Mouse (Mus musculus): Measurements from ENCODE around the gene Prpf4b. TPM values are rescaled to one million over a fixed set of nuclear protein-coding genes. Genes with fewer than 3 reads are reported as not detected.
"Not testable (repeated sequence)": the region's sequence is repeated elsewhere in the genome, so short reads cannot be mapped to it uniquely, and the experiment has no call there.

Prpf4b gene
- total and polyA plus RNA-seq, 2 experiments from 2014 or later, result 37.5 to 65.2 TPM

DNA sequence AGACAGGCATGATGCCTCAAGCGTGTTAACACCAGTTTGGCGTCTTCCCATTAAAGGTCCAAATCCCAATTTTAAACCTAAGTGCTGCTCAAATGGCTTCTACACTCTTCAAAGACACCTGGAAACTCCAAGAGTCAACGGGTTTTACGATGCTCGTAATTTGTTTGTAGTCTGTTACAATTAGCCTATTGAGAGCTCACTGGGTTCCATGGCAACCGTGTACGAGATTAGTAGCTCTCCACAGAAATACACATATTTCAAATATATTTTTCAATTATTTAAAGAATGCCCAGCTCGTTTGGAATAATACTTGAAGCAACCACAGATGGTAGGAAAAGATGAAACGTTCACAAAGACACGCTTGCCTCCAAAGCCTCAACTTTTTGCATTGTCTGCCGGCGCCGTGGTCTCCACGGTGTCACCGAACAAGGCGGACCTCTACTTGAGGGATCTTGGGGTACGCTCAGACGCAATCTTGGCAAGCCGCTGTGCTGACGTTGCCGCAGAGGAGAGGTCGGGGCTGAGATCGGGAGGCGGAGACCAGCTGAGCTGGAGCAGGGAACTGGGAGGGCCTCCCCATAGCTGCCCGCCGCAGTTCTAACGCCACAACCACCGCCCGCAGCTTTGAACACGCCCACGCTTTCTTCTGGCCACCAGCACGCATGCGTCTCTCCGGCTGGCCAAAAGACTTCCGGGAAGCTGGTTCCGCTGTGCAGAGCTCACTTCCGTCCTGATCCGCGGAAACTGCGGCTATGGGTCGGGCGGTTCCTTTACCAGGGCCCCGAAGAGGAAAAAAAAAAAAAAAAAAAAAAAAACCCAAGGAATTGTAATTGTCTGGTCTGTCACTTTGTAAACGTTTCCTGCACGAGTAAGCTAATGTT is 1.1 kb upstream of the Prpf4b start:
- Histone ChIP-seq H3K4me1 (ENCODE audit: insufficient read depth, low read length) (peaks cover 13% of the 10 kb centered on the region; the same call in 1 of the 2 replicates), H3K27ac (ENCODE audit: low read depth, low read length) (peak overlapping the region; percentile 91), H3K9ac (replicated peaks; ENCODE audit: low read length, poor library complexity, severe bottlenecking) (peak overlapping the region; percentile 57), H3K36me3 (ENCODE audit: insufficient read depth, low read length) (no peaks in the 10 kb centered on the region), H3K27me3 (ENCODE audit: insufficient read depth, low read length) (no peaks in the 10 kb centered on the region), H3K4me2 (ENCODE audit: low read depth, low read length, poor library complexity, severe bottlenecking) (peak overlapping the region; percentile 71), H3K4me3 (ENCODE audit: low read depth, low read length) (peak overlapping the region; percentile 63), H3K9me3 (ENCODE audit: low read length) (no peaks in the 10 kb centered on the region)
- 2% methylated on average over 45 of the region's 45 CpGs for WGBS
- ATAC-seq (ENCODE audit: low FRiP score) (peak; percentile 92), DNase-seq (ENCODE audit: low spot score) (peak; percentile 98)
- no peak for TF ChIP-seq CTCF (IDR thresholded peaks at IDR 0.05)

DNA sequence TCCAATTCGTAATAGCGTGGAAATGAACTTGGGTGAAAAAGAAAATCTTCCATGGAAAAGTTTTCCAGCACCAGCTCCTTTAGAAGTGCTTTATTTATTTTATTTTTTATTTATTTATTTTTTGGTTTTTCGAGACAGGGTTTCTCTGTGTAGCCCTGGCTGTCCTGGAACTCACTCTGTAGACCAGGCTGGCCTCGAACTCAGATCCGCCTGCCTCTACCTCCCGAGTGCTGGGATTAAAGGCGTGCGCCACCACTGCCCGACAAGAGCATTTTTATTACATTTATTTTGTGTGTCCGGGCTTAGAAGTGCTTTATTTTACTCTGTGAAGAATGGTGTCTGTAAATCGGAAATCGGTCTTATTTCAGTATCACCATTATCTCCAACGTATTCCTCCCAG is 366 bp upstream of the Prpf4b start:
- 0 out of 2 replicates have a peak, but pooled peaks have one; percentile 24 for ATAC-seq (ENCODE audit: low FRiP score)

DNA sequence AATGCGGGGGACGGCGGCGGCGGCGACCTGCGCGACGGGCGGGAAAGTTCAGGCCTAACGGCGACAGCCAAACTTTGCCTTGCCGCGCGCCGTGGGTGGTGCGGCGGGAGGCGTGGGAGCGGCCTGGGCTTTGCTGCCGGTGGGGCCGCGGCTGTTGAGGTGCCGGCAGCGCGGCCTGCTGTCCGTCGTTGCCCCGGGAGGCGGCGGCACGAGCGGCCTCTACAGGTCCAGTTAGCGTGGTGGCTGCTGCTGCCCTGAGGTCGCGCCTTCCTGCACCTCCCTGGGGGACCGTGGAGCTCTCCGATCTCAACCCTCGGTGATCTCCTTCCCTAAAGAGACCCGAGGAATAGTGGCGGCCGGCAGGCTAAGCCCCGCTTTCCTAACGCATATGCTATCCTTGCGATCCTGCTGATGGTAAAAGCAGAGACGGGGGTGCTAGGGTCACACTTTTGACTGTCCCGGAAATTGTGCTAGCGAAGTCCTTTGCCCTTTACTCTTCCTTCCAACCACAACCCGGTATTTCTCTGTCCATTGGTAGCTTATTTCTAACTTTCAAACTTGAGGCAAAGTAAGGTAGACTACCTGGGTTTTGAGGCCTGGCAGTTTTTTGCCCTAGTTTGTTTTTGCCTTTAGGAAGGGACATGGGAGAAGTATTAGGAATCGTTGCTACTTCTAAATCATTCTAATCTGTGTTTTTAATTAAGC is 791 bp downstream of the Prpf4b start:
- peak overlapping the region; percentile 71 for H3K4me2 ChIP-seq (ENCODE audit: low read depth, low read length, poor library complexity, severe bottlenecking)
- WGBS, result under 1% methylated on average over 38 of the region's 50 CpGs
- peak overlapping the region; percentile 63 for H3K4me3 ChIP-seq (ENCODE audit: low read depth, low read length)
- peak; percentile 56 for TF ChIP-seq CTCF (IDR thresholded peaks at IDR 0.05)
- H3K27ac ChIP-seq (ENCODE audit: low read depth, low read length), result peak overlapping the region; percentile 91
- peak overlapping the region; percentile 80 for H3K9ac ChIP-seq (replicated peaks; ENCODE audit: low read length, poor library complexity, severe bottlenecking)
- H3K27me3 ChIP-seq (ENCODE audit: insufficient read depth, low read length), result no peaks in the 10 kb centered on the region
- DNase-seq (ENCODE audit: low spot score), result peak; percentile 61
- peaks cover 13% of the 10 kb centered on the region; the same call in 1 of the 2 replicates for H3K4me1 ChIP-seq (ENCODE audit: insufficient read depth, low read length)
- ATAC-seq (ENCODE audit: low FRiP score), result peak; percentile 55
- H3K36me3 ChIP-seq (ENCODE audit: insufficient read depth, low read length), result no peaks in the 10 kb centered on the region
- H3K9me3 ChIP-seq (ENCODE audit: low read length), result no peaks in the 10 kb centered on the region

More for the DNA sequence above, 366 bp upstream of the Prpf4b start:
- Histone ChIP-seq H3K9ac (replicated peaks; ENCODE audit: low read length, poor library complexity, severe bottlenecking) (peak overlapping the region; percentile 80; the same call in 1 of the 2 replicates), H3K4me3 (ENCODE audit: low read depth, low read length) (peak overlapping the region; percentile 63), H3K4me2 (ENCODE audit: low read depth, low read length, poor library complexity, severe bottlenecking) (peak overlapping the region; percentile 71), H3K27ac (ENCODE audit: low read depth, low read length) (peak overlapping the region; percentile 91), H3K4me1 (ENCODE audit: insufficient read depth, low read length) (peaks cover 13% of the 10 kb centered on the region; the same call in 1 of the 2 replicates)
- not testable (repeated sequence) for DNase-seq (ENCODE audit: low spot score); H3K9me3 ChIP-seq (ENCODE audit: low read length); H3K27me3 ChIP-seq (ENCODE audit: insufficient read depth, low read length); H3K36me3 ChIP-seq (ENCODE audit: insufficient read depth, low read length)
- 24% methylated on average over 13 of the region's 13 CpGs for WGBS

DNA sequence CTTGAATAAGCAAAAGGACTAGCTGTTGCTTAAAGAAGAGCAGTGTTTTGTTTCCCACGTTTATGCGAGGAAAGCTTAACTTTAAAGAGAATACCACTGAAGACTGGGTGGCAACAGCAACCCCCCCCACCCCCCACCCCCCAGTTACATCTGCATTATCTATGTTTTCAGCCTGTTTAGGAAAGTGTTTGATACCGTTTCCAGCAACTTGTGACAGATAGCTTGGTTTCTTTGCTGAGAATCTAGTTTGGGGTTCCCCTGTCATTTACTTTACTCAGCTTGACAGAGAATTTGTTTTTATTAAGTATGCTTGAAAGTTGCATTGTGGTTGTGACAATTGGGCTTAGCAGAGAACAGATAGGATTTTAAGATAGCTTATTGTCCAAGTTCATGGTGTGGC is 1.4 kb downstream of the Prpf4b start:
- WGBS, result 6% methylated on average over 3 of the region's 3 CpGs
- no peaks in the 10 kb centered on the region for H3K9me3 ChIP-seq (ENCODE audit: low read length)
- no peaks in the 10 kb centered on the region for H3K27me3 ChIP-seq (ENCODE audit: insufficient read depth, low read length)
- H3K4me2 ChIP-seq (ENCODE audit: low read depth, low read length, poor library complexity, severe bottlenecking), result peak overlapping the region; percentile 71
- peaks cover 13% of the 10 kb centered on the region; the same call in 1 of the 2 replicates for H3K4me1 ChIP-seq (ENCODE audit: insufficient read depth, low read length)
- H3K9ac ChIP-seq (replicated peaks; ENCODE audit: low read length, poor library complexity, severe bottlenecking), result 0 out of 2 replicates have a peak overlapping the region, but pooled peaks have one; percentile 80
- peak overlapping the region; percentile 63 for H3K4me3 ChIP-seq (ENCODE audit: low read depth, low read length)
- DNase-seq (ENCODE audit: low spot score) (no peak), ATAC-seq (ENCODE audit: low FRiP score) (no peak)
- H3K36me3 ChIP-seq (ENCODE audit: insufficient read depth, low read length), result no peaks in the 10 kb centered on the region
- no peak for TF ChIP-seq CTCF (IDR thresholded peaks at IDR 0.05)
- no peak overlapping the region for H3K27ac ChIP-seq (ENCODE audit: low read depth, low read length)

DNA sequence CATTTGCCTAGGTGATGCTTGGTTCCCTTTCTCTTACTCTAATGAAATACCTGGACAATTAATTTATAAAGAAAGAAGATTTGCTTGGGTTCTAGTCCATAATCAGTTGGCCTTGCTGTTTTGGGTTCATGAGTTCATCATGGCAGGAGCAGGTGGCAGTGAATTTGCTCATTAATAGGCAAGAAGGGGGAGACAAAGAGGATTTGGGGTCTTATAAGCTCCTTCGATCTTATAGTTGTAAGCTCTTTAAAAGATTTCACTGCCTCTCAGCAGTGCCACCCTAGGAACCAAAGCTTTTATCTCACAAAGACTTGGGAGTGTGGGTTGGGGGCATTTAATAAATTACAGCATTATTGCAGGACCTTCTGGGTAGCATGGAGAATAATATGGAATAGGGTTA is 17.8 kb downstream of the Prpf4b start:
- Histone ChIP-seq H3K27ac (ENCODE audit: low read depth, low read length) (no peak overlapping the region), H3K27me3 (ENCODE audit: insufficient read depth, low read length) (no peaks in the 10 kb centered on the region), H3K9me3 (ENCODE audit: low read length) (no peaks in the 10 kb centered on the region), H3K9ac (replicated peaks; ENCODE audit: low read length, poor library complexity, severe bottlenecking) (no peak overlapping the region), H3K36me3 (ENCODE audit: insufficient read depth, low read length) (peaks cover 56% of the 10 kb centered on the region), H3K4me2 (ENCODE audit: low read depth, low read length, poor library complexity, severe bottlenecking) (no peak overlapping the region), H3K4me1 (ENCODE audit: insufficient read depth, low read length) (no peaks in the 10 kb centered on the region), H3K4me3 (ENCODE audit: low read depth, low read length) (no peak overlapping the region)
- ATAC-seq (ENCODE audit: low FRiP score), result no peak
- DNase-seq (ENCODE audit: low spot score), result no peak
- 20% methylated on average over 1 of the region's 1 CpGs for WGBS
- TF ChIP-seq CTCF (IDR thresholded peaks at IDR 0.05), result no peak
